Mouse (Mus musculus) gastrocnemius, postnatal 14 days (tissue): ENCODE measurements around the gene Vmn1r104. TPM values are rescaled to one million over a fixed set of nuclear protein-coding genes. Genes with fewer than 3 reads are reported as not detected.
"Not testable (repeated sequence)": the region's sequence is repeated elsewhere in the genome, so short reads cannot be mapped to it uniquely, and the experiment has no call there.

Experiments
- DNase-seq: peaks from one replicate; pipeline ENCODE4 v3.0.0; 2021; ENCODE audit warnings: mixed read lengths
- intact Hi-C: fragments of 180-260 bp; cut with DNase I; formaldehyde crosslinking; loops from one replicate; pipeline ENCODE4 v1.15.1; 2025; ENCODE audit warnings: low total_unique reads
- long read RNA-seq, 2 experiments: library from polyadenylated mRNA; stranded (forward); transcript quantifications; one replicate each; pipeline ENCODE4 v2.0.0; 2021
- total RNA-seq, 2 experiments: library from RNA; stranded (reverse); gene quantifications; 2 replicates each; pipeline ENCODE4 v1.2.3; 2021

Vmn1r104 gene
- total RNA-seq: not detected
- long read RNA-seq, experiment 1: 0 reads
- long read RNA-seq, experiment 2: 0 reads

DNA sequence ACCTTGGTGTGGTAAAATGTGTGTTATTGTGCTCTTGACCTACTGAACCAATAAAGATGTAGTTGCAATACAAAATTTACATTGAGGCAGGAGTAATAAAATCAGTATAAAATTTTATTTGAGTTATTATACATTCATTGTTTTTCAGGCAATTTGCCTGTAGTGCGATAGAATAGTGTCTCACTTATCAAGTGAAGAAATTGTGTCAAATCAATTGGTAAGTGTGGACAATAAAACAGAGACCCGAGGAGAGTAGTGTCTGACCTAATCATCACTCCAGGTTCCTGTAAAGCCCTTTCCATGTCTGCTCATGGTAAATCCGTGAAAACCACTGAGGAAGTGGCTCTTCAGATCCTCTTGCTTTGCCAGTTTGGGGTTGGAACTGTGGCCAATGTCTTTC, at the start of gene Vmn1r104:
Vmn1r104 (plus strand) TSS at position 301 of the 400 bp plus-strand sequence.
- DNase-seq, intact Hi-C loops: not testable (repeated sequence)

DNA sequence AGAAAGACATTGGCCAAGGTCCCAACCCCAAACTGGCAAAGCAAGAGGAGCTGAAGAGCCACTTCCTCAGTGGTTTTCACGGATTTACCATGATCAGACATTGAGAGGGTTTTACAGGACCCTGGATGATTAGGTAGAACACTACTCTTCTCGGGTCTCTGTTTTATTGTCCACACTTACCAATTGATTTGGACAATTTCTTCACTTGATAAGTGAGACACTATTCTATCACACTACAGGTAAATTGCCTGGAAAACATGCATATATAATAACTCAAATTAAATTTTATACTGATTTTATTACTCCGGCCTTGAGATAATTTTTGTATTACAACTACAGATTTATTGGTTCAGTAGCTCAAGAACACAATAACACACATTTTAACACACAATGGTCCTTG, 23.2 kb upstream of the Vmn1r104 start, which contains the start of gene Vmn1r103:
Vmn1r103 (minus strand) TSS at position 101 of the 400 bp plus-strand sequence.
- intact Hi-C loops, DNase-seq: not testable (repeated sequence)

DNA sequence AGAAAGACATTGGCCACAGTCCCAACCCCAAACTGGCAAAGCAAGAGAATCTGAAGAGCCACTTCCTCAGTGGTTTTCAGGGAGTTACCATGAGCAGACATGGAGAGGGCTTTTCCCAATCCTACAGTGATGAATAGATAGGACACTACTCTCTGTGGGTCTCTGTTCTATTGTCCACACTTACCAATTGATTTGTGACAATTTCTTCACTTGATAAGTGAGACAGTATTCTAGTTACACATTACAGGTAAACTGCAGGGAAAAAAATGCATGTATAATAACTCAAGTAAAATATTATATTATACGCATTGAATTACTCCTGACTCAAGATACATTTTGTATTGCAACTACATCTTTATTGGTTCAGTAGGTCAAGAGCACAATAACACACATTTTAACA, 12.0 kb downstream of the Vmn1r104 start, which contains the start of gene Gm5726:
Gm5726 (minus strand) TSS at position 101 of the 400 bp plus-strand sequence.
- intact Hi-C loops, DNase-seq: not testable (repeated sequence)

DNA sequence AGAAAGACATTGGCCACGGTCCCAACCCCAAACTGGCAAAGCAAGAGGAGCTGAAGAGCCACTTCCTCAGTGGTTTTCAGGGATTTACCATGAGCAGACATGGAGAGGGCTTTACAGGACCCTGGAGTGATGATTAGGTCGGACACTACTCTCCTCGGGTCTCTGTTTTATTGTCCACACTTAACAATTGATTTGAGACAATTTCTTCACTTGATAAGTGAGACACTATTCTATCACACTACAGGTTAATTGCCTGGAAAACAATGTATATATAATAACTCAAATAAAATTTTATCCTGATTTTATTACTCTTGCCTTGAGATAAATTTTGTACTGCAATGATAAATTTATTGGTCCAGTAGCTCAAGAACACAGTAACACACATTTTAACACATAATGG, 42.5 kb downstream of the Vmn1r104 start, which contains the start of gene Gm4141:
Gm4141 (minus strand) TSS at position 101 of the 400 bp plus-strand sequence.
- intact Hi-C loops, DNase-seq: not testable (repeated sequence)

Other genes with a start within 250 kb of the Vmn1r104 start
- not detected for gene Gm4133, start 199.8 kb upstream of the Vmn1r104 start, total RNA-seq
- gene Gm5728, start 158.4 kb upstream of the Vmn1r104 start, total RNA-seq: not detected
- not detected for gene Vmn1r100, start 115.9 kb upstream of the Vmn1r104 start, total RNA-seq
- gene Vmn1r101, start 91.2 kb upstream of the Vmn1r104 start, total RNA-seq: not detected
- gene Gm10670, start 58.9 kb upstream of the Vmn1r104 start, total RNA-seq: not detected
- gene Vmn1r103, start 23.3 kb upstream of the Vmn1r104 start, total RNA-seq: not detected
- gene Gm5726, start 11.9 kb downstream of the Vmn1r104 start, total RNA-seq: not detected
- not detected for gene Gm4141, start 42.4 kb downstream of the Vmn1r104 start, total RNA-seq
- gene Gm4513, start 65.2 kb downstream of the Vmn1r104 start, total RNA-seq: not detected
- not detected for gene Vmn1r107, start 135.1 kb downstream of the Vmn1r104 start, total RNA-seq
- gene Vmn1r111, start 169.4 kb downstream of the Vmn1r104 start, total RNA-seq: not detected
- gene Gm10668, start 196.8 kb downstream of the Vmn1r104 start, total RNA-seq: not detected
- gene Vmn1r112, start 237.3 kb downstream of the Vmn1r104 start, total RNA-seq: not detected